Mouse (Mus musculus): ENCODE measurements around the gene Card6. TPM values are rescaled to one million over a fixed set of nuclear protein-coding genes. Genes with fewer than 3 reads are reported as not detected.
A peak's percentile ranks its signal among the peaks of the same experiment; 100 is the strongest.

The Card6 gene
- polyA plus RNA-seq, 1 experiment = 2.6 TPM

DNA sequence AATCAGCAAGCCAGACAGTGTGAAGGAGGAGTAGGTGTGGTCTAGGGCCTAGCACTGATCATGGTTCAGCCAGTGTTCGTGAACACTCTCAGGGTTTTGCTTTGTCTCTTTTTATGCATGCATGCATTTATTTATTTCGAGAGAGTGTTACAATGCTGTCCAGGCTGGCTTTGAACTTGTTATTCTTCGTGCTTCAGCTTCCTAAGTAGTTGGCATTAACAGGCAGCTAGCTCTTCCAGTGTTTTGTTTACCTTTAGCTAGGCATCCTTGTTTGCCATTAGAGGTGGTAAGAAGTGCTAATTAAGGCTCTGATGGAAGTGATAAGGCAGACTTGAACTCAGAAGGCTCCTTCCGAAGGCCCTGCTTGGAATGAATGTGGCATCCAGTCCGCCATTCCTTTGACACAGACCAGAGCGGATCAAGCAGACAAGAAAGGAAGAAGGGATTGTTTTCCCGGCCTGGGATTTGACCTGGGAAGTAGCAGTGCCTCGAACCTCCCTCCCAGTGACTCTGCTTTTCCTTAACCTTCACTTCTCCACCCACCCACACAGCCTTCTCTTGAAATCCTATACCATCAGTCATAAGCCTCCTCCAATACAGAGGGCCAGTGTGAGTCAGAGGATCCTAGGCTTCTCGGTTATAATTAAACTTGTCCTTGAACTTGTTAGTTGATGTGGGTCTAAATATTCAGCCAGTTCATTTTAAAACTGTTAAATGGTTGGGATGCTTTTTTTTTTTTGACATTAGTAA is 37.0 kb upstream of the Card6 start:
- TF ChIP-seq CTCF (conservative IDR thresholded peaks at IDR 0.05; ENCODE audit: insufficient read depth, insufficient read length, low read depth, low read length) = no peak
- TF ChIP-seq POLR2A (IDR thresholded peaks at IDR 0.05; ENCODE audit: low read depth, low read length) = no peak
- 42% methylated on average over 9 of the region's 9 CpGs for WGBS
- Histone ChIP-seq H3K4me3 (ENCODE audit: insufficient read depth, low read depth, low read length) (no peak overlapping the region), H3K4me1 (ENCODE audit: control insufficient read depth, insufficient read depth, low read length) (no peaks in the 10 kb centered on the region; the same call in 1 of the 2 replicates), H3K27me3 (replicated peaks; ENCODE audit: control insufficient read depth, insufficient read depth, low read length) (no peaks in the 10 kb centered on the region), H3K27ac (ENCODE audit: insufficient read depth, low read depth, low read length) (no peak overlapping the region), H3K36me3 (ENCODE audit: control insufficient read depth, insufficient read depth, low read length) (no peaks in the 10 kb centered on the region)
- no peak for DNase-seq

DNA sequence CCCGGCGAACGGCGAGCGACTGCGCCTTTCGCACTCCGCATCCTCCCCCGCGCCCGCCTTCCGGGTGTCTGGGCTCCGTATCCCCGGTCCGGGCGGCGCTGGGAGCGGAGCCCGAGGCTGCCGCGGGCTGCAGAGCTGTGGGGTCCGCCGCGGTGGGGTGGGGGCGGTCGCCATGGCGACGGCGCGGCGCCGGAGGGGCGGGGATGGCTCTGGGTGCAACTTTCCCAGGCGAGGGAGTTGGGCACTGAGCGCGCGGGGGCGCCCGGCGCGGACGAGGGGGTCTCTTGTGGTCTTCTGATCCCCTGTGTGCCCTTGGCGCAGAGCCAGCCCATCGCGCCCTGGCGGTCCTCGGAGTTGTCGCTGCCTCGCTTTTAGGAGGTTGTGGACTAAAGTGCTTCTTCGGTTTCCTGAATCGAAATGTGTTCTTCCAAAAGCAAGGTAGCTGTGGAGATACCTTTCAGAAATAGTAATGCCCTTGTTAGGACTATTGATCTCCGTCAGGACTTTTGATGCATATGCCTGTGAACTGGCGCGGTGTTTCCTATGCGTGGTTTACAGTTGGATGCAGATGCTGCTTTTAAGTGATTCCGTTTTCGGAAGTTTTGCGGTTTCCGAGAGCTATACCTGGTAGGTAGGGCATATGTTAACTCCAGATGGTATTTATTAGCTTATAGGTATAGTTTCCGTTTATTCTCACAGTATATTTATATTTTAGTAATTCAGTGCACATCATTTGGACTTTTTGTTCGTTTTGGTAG is 35.9 kb upstream of the Card6 start:
- H3K27me3 ChIP-seq (replicated peaks; ENCODE audit: control insufficient read depth, insufficient read depth, low read length) = no peaks in the 10 kb centered on the region
- no peak for TF ChIP-seq CTCF (conservative IDR thresholded peaks at IDR 0.05; ENCODE audit: insufficient read depth, insufficient read length, low read depth, low read length)
- H3K4me3 ChIP-seq (ENCODE audit: insufficient read depth, low read depth, low read length) = peak overlapping the region; percentile 92
- H3K36me3 ChIP-seq (ENCODE audit: control insufficient read depth, insufficient read depth, low read length) = no peaks in the 10 kb centered on the region
- 1% methylated on average over 55 of the region's 61 CpGs for WGBS
- peak; percentile 66 for DNase-seq
- no peaks in the 10 kb centered on the region; the same call in 1 of the 2 replicates for H3K4me1 ChIP-seq (ENCODE audit: control insufficient read depth, insufficient read depth, low read length)
- peak overlapping the region; percentile 28; the same call in 1 of the 2 replicates for H3K27ac ChIP-seq (ENCODE audit: insufficient read depth, low read depth, low read length)

DNA sequence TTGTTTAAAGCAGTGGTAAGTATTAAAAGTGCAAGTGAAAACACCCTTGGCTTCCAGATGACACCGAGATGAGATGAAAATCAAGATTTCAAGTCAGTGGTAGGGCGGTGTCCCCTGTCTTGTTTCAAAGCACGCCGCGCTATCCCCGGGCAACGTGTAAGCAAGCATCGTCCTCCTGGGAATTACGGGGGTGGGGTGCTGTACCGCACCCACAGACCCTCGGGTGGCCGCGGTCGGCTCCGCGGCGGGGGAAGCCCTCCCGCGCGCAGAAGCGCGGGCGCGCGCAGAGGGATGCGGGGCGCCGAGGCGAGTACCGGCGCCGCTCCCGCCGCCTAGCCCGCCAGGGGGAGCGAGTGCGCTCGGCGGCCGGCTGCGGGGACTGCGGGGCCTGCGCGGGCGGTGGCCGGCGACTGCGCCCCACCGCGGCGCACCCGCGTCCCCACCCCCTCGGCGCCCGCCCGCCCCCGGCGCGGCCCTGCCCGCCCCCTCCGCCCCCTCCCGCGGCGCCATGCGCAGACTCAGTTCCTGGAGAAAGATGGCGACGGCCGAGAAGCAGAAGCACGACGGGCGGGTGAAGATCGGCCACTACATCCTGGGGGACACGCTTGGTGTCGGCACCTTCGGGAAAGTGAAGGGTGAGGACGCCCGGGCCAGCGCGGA is 35.2 kb upstream of the Card6 start, which contains the start of gene Prkaa1:
Gene Prkaa1 (plus strand): TSS at position 501 of the 660 bp plus-strand sequence.
- Histone ChIP-seq H3K4me1 (ENCODE audit: control insufficient read depth, insufficient read depth, low read length) (no peaks in the 10 kb centered on the region; the same call in 1 of the 2 replicates), H3K27me3 (replicated peaks; ENCODE audit: control insufficient read depth, insufficient read depth, low read length) (no peaks in the 10 kb centered on the region), H3K27ac (ENCODE audit: insufficient read depth, low read depth, low read length) (peak within 1 kb of the TSS; percentile 65), H3K36me3 (ENCODE audit: control insufficient read depth, insufficient read depth, low read length) (no peaks in the 10 kb centered on the region), H3K4me3 (ENCODE audit: insufficient read depth, low read depth, low read length) (peak within 1 kb of the TSS; percentile 92)
- TF ChIP-seq POLR2A (IDR thresholded peaks at IDR 0.05; ENCODE audit: low read depth, low read length) = peak; percentile 52
- peak; percentile 37 for TF ChIP-seq CTCF (conservative IDR thresholded peaks at IDR 0.05; ENCODE audit: insufficient read depth, insufficient read length, low read depth, low read length)
- DNase-seq = peak; percentile 74
- 1% methylated on average over 70 of the region's 80 CpGs for WGBS

DNA sequence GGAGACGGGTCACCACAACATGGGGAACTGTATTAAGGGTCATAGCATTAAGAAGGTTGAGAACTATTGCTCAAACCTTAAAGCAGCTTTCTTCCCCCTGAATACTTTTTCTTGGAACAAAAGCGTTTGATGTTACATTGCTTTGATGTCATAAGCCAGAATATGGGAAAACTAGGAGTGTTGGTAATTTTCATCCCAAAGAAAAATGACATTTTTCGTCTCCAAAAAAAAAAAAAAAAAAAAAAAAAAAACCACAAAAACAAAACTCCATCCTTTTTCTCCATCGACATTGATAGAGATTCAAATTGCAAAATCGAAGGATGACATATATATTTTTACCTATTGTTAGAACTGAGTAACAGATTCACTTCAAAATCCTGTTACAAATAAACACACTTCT is 34.4 kb upstream of the Card6 start:
- 63% methylated on average over 5 of the region's 5 CpGs for WGBS
- Histone ChIP-seq H3K4me3 (ENCODE audit: insufficient read depth, low read depth, low read length) (no peak overlapping the region), H3K27me3 (replicated peaks; ENCODE audit: control insufficient read depth, insufficient read depth, low read length) (no peaks in the 10 kb centered on the region), H3K36me3 (ENCODE audit: control insufficient read depth, insufficient read depth, low read length) (no peaks in the 10 kb centered on the region), H3K27ac (ENCODE audit: insufficient read depth, low read depth, low read length) (no peak overlapping the region), H3K4me1 (ENCODE audit: control insufficient read depth, insufficient read depth, low read length) (no peaks in the 10 kb centered on the region; the same call in 1 of the 2 replicates)
- TF ChIP-seq POLR2A (IDR thresholded peaks at IDR 0.05; ENCODE audit: low read depth, low read length) = no peak
- no peak for TF ChIP-seq CTCF (conservative IDR thresholded peaks at IDR 0.05; ENCODE audit: insufficient read depth, insufficient read length, low read depth, low read length)
- DNase-seq = no peak

DNA sequence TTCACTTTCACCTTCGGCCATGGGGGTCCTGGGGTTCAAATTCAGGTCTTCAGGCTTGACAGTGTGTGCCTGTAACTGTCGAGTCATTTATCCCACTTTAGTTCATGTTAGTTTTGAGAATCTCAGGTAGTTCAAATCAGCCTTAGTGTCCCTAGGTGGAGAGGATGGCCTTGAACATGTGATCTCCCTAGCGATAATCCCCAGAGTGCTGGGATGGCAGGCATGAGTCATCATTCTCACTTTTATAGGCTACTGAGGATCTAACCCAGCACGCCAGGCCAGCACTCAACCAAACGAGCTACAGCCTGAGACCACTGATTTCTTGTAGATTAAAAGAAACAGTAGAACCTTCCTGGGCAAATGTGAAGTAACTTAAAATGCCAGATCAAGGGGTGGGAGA is 33.7 kb upstream of the Card6 start:
- no peak overlapping the region for H3K27ac ChIP-seq (ENCODE audit: insufficient read depth, low read depth, low read length)
- no peak overlapping the region for H3K4me3 ChIP-seq (ENCODE audit: insufficient read depth, low read depth, low read length)
- no peak for DNase-seq
- H3K4me1 ChIP-seq (ENCODE audit: control insufficient read depth, insufficient read depth, low read length) = no peaks in the 10 kb centered on the region; the same call in 1 of the 2 replicates
- no peaks in the 10 kb centered on the region for H3K27me3 ChIP-seq (replicated peaks; ENCODE audit: control insufficient read depth, insufficient read depth, low read length)
- TF ChIP-seq POLR2A (IDR thresholded peaks at IDR 0.05; ENCODE audit: low read depth, low read length) (no peak), CTCF (conservative IDR thresholded peaks at IDR 0.05; ENCODE audit: insufficient read depth, insufficient read length, low read depth, low read length) (no peak)
- 72% methylated on average over 5 of the region's 5 CpGs for WGBS
- no peaks in the 10 kb centered on the region for H3K36me3 ChIP-seq (ENCODE audit: control insufficient read depth, insufficient read depth, low read length)

DNA sequence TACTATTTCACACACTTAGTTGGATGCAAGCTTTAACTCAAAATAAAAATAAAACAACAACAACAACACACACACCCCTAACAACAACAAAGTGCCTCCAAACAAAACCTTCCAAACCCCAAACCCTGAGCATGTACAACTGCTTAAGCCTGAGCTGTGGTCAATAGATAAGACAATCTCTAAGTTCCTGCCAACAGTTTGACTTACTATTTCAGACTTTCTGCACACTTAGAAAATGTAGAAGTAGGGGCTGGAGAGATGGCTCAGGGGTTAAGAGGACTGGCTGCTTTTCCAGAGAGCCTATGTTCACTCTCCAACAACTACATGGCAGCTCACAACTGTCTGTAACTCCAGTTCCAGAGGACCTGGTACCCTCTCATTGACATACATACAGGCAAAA is 32.0 kb upstream of the Card6 start:
- H3K36me3 ChIP-seq (ENCODE audit: control insufficient read depth, insufficient read depth, low read length) = no peaks in the 10 kb centered on the region
- H3K27ac ChIP-seq (ENCODE audit: insufficient read depth, low read depth, low read length) = no peak overlapping the region
- H3K4me3 ChIP-seq (ENCODE audit: insufficient read depth, low read depth, low read length) = no peak overlapping the region
- H3K27me3 ChIP-seq (replicated peaks; ENCODE audit: control insufficient read depth, insufficient read depth, low read length) = no peaks in the 10 kb centered on the region
- no peak for DNase-seq
- no peaks in the 10 kb centered on the region; the same call in 1 of the 2 replicates for H3K4me1 ChIP-seq (ENCODE audit: control insufficient read depth, insufficient read depth, low read length)
- TF ChIP-seq CTCF (conservative IDR thresholded peaks at IDR 0.05; ENCODE audit: insufficient read depth, insufficient read length, low read depth, low read length) (no peak), POLR2A (IDR thresholded peaks at IDR 0.05; ENCODE audit: low read depth, low read length) (no peak)

Measured in kidney, adult 2 months (tissue).